Mouse (Mus musculus): ENCODE measurements around the gene Fes.
"Not testable (repeated sequence)": the region's sequence is repeated elsewhere in the genome, so short reads cannot be mapped to it uniquely, and the experiment has no call there.

The Fes gene

GRCm38 (mm10) chr7:80405188-80405695 is 17.5 kb upstream of the Fes start, which contains the start of gene Furin:
Furin (minus strand) TSS chr7:80405436.
- in situ Hi-C loops (cut with MboI, MseI), result loop anchor here in 1 of 2 experiments (10.0 kb wide), 1 partner anchor 1540 kb away; no protein-coding TSS in a partner anchor

GRCm38 (mm10) chr7:80404101-80404894 is 16.6 kb upstream of the Fes start:
- in situ Hi-C loops (cut with MboI, MseI), result loop anchor here in 1 of 2 experiments (10.0 kb wide), 1 partner anchor 1539 kb away; no protein-coding TSS in a partner anchor

GRCm38 (mm10) chr7:80403551-80403950 is 15.8 kb upstream of the Fes start:
- in situ Hi-C loops (cut with MboI, MseI), result loop anchor here in 1 of 2 experiments (10.0 kb wide), 1 partner anchor 1539 kb away; no protein-coding TSS in a partner anchor

- in situ Hi-C loops (cut with MboI, MseI), result loop anchor here in 1 of 2 experiments (10.0 kb wide), 1 partner anchor 1538 kb away; no protein-coding TSS in a partner anchor
These were observed 15.0 kb upstream of the Fes start for GRCm38 (mm10) chr7:80402651-80403321.

GRCm38 (mm10) chr7:80401860-80402641 is 14.3 kb upstream of the Fes start:
- in situ Hi-C loops (cut with MboI, MseI), result loop anchor here in 1 of 2 experiments (10.0 kb wide), 1 partner anchor 1537 kb away; no protein-coding TSS in a partner anchor

- in situ Hi-C loops (cut with MboI, MseI), result loop anchor here in 1 of 2 experiments (10.0 kb wide), 1 partner anchor 1536 kb away; no protein-coding TSS in a partner anchor
These were observed 13.5 kb upstream of the Fes start for GRCm38 (mm10) chr7:80401041-80401859.

- in situ Hi-C loops (cut with MboI, MseI), result loop anchor here in 1 of 2 experiments (10.0 kb wide), 1 partner anchor 1536 kb away; no protein-coding TSS in a partner anchor
These were observed 12.8 kb upstream of the Fes start for GRCm38 (mm10) chr7:80400571-80400970.

GRCm38 (mm10) chr7:80400099-80400498 is 12.4 kb upstream of the Fes start:
- in situ Hi-C loops (cut with MboI, MseI), result loop anchor here in 1 of 2 experiments (10.0 kb wide), 1 partner anchor 1535 kb away; no protein-coding TSS in a partner anchor

- in situ Hi-C loops (cut with MboI, MseI), result no loop called here
These were observed 11.1 kb upstream of the Fes start for GRCm38 (mm10) chr7:80398654-80399444.

GRCm38 (mm10) chr7:80397986-80398385 is 10.2 kb upstream of the Fes start:
- in situ Hi-C loops (cut with MboI, MseI), result no loop called here

GRCm38 (mm10) chr7:80396427-80396826 is 8.7 kb upstream of the Fes start:
- in situ Hi-C loops (cut with MboI, MseI), result not testable (repeated sequence)

GRCm38 (mm10) chr7:80394600-80394999 is 6.9 kb upstream of the Fes start:
- in situ Hi-C loops (cut with MboI, MseI), result no loop called here

GRCm38 (mm10) chr7:80392119-80392518 is 4.4 kb upstream of the Fes start:
- in situ Hi-C loops (cut with MboI, MseI), result no loop called here

GRCm38 (mm10) chr7:80387033-80387632 is 613 bp downstream of the Fes start:
- in situ Hi-C loops (cut with MboI, MseI), result loop anchor here in 1 of 2 experiments (5.0 kb wide), 1 partner anchor 200 kb away; no protein-coding TSS in a partner anchor

GRCm38 (mm10) chr7:80386235-80386930 is 1.4 kb downstream of the Fes start:
- in situ Hi-C loops (cut with MboI, MseI), result loop anchor here in 1 of 2 experiments (5.0 kb wide), 1 partner anchor 201 kb away; no protein-coding TSS in a partner anchor

GRCm38 (mm10) chr7:80382919-80383318 is 4.8 kb downstream of the Fes start:
- in situ Hi-C loops (cut with MboI, MseI), result loop anchor here in 1 of 2 experiments (5.0 kb wide), 1 partner anchor 164 kb away; no protein-coding TSS in a partner anchor

- in situ Hi-C loops (cut with MboI, MseI), result loop anchor here (5.0 kb wide), 1 partner anchor 42 kb away; no protein-coding TSS in a partner anchor
These were observed 8.2 kb downstream of the Fes start for GRCm38 (mm10) chr7:80379531-80379930.

- in situ Hi-C loops (cut with MboI, MseI), result loop anchor here (5.0 kb wide), 1 partner anchor 40 kb away; no protein-coding TSS in a partner anchor
These were observed 10.3 kb downstream of the Fes start for GRCm38 (mm10) chr7:80377471-80377870.
